Mouse (Mus musculus): ENCODE measurements at regions not wholly inside any gene's neighbourhood (a gene's known extent, or its start where the extent isn't known, plus 50 kb on each side); places are given as distances from the start of the nearest gene placed in this dataset.

DNA sequence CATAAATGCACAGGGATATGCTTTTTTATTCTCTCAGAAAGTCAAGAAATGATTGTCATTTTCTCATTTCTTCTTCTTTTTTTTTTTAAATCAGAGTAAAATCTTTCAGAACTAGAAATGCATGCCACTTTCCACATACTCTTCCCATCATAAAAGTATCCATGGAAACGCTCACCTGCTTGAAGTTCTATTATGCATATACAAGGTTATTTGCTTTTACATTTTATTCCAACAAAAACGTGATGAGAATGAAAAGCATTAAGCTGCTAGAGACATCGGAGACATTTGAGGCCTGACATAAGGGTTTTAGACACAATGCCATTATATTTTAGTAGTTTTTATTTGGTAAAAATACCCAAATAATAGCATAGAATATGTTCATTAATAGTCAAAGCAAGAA is 214.5 kb upstream of the B430305J03Rik start:
- TF ChIP-seq POLR2A (IDR thresholded peaks at IDR 0.05; ENCODE audit: extremely low read depth, insufficient read depth, low read length) (no peak), CTCF (IDR thresholded peaks at IDR 0.05; ENCODE audit: low read depth, low read length) (no peak)
